Mouse (Mus musculus) sigmoid colon, adult 10 weeks (tissue): ENCODE measurements around the gene Gm7358. TPM values are rescaled to one million over a fixed set of nuclear protein-coding genes. Genes with fewer than 3 reads are reported as not detected.

Source experiments
- polyA plus RNA-seq: library from polyadenylated mRNA; stranded (reverse); fragments of 350-450 nt; fragmentation: Illumina TruSeq; extraction: RNeasy Lipid Tissue Mini Kit (QIAGEN cat#74804); gene quantifications from one replicate; pipeline ENCODE4 v1.2.3, GENCODE M21; 2014; ENCODE audit warnings: low read depth, low replicate concordance

Gm7358 gene
- not detected for polyA plus RNA-seq

GRCm38 (mm10) chr17:14059431-14059830, at the start of gene Gm7358:
TSS of gene Gm7358 (minus strand) at chr17:14059531.

Other genes starting within 250 kb of the Gm7358 start
- gene Gm7168, start 111.2 kb downstream of the Gm7358 start, polyA plus RNA-seq, result not detected
- gene Gm7356, start 55.8 kb downstream of the Gm7358 start, polyA plus RNA-seq, result not detected
- 0.28 TPM for gene Dact2, start 144.8 kb upstream of the Gm7358 start, polyA plus RNA-seq
- gene Smoc2, start 220.0 kb upstream of the Gm7358 start, polyA plus RNA-seq, result 16.7 TPM